Mouse (Mus musculus) lung, embryonic 16.5 days (tissue): ENCODE results near the gene Slc2a10. TPM values are rescaled to one million over a fixed set of nuclear protein-coding genes. Genes with fewer than 3 reads are reported as not detected.

Source experiments
- ATAC-seq: fragments of 200-750 bp; cut with Nextera tagmentation; 2 replicates; pipeline ENCODE4 v1.8.0; 2017; ENCODE audit warnings: low read depth, mild to moderate bottlenecking, moderate library complexity
- H3K27ac ChIP-seq: fragments of 300-500 bp; sonication (generic); 2 replicates; pipeline ENCODE4 v1.5.1; 2014; ENCODE audit warnings: mild to moderate bottlenecking, control low read depth, low read length
- H3K27me3 ChIP-seq: fragments of 300-500 bp; sonication (generic); 2 replicates; pipeline ENCODE4 v1.6.1; 2014; ENCODE audit warnings: low read depth, low read length, mixed read lengths; ENCODE audit not compliant: control insufficient read depth, insufficient read depth
- H3K36me3 ChIP-seq: fragments of 300-500 bp; sonication (generic); 2 replicates; pipeline ENCODE4 v1.6.1; 2014; ENCODE audit warnings: low read length; ENCODE audit not compliant: control insufficient read depth, insufficient read depth
- H3K4me1 ChIP-seq: fragments of 300-500 bp; sonication (generic); replicated peaks from 2 replicates; pipeline ENCODE4 v1.6.1; 2014; ENCODE audit warnings: low read length, mixed read lengths; ENCODE audit not compliant: control insufficient read depth, insufficient read depth
- H3K4me2 ChIP-seq: fragments of 300-500 bp; sonication (generic); 2 replicates; pipeline ENCODE4 v1.6.1; 2014; ENCODE audit warnings: low read depth, low read length, control low read depth
- H3K4me3 ChIP-seq: fragments of 300-500 bp; sonication (generic); 2 replicates; pipeline ENCODE4 v1.5.1; 2014; ENCODE audit warnings: mild to moderate bottlenecking, low read length, control low read depth
- H3K9ac ChIP-seq: fragments of 300-500 bp; sonication (generic); 2 replicates; pipeline ENCODE4 v1.6.1; 2014; ENCODE audit warnings: low read length, control low read depth
- H3K9me3 ChIP-seq: fragments of 300-500 bp; sonication (generic); 2 replicates; pipeline ENCODE4 v1.6.1; 2016; ENCODE audit warnings: low read length; ENCODE audit not compliant: control insufficient read depth
- WGBS: fragments of 180-500 bp; shearing (Covaris S2); extraction: QIAGEN DNeasy Blood & Tissue Kit; methylation state at CpG from one replicate; pipeline ENCODE4 v1.1.7; 2014; 5-methylcytosine and 5-hydroxymethylcytosine counted together
- polyA plus RNA-seq: library from polyadenylated mRNA; unstranded; fragments of >200 nt; fragmentation: Nextera tagmentation; extraction: Ambion mirVana; gene quantifications from 2 replicates; pipeline ENCODE4 v1.2.1, GENCODE M21; 2015

Gene Slc2a10
- polyA plus RNA-seq, 1 experiment from 2014 or later: 13.1 TPM

DNA sequence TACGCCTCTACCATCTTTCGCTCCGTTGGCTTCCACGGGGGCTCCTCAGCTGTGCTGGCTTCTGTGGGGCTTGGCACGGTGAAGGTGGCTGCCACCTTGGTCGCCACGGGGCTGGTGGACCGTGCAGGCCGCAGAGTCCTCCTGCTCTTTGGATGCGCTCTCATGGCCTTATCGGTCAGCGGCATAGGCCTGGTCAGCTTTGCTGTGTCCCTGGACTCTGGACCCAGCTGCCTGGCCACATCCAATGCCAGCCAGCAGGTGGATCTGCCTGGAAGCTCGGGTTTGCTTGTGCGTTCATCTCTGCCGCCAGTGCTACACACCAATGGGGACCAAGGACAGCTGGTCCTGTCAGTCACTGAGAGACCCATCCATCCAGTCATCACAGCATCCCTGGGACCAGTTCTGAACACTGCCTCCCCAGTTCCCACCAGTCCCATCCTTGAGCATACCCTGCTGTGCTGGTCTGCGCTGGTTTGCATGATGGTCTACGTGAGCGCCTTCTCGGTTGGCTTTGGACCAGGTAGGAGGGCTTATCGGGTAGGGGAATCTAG lies 11.7 kb downstream of the Slc2a10 start:
- H3K27me3 ChIP-seq: no peaks in the 10 kb centered on the region
- ATAC-seq: no peak
- no peak overlapping the region for H3K4me2 ChIP-seq
- peaks cover 17% of the 10 kb centered on the region for H3K4me1 ChIP-seq
- 96% methylated on average over 20 of the region's 20 CpGs for WGBS
- H3K36me3 ChIP-seq: peaks cover 17% of the 10 kb centered on the region
- H3K9ac ChIP-seq: no peak overlapping the region
- no peaks in the 10 kb centered on the region for H3K9me3 ChIP-seq
- H3K27ac ChIP-seq: no peak overlapping the region
- H3K4me3 ChIP-seq: no peak overlapping the region

DNA sequence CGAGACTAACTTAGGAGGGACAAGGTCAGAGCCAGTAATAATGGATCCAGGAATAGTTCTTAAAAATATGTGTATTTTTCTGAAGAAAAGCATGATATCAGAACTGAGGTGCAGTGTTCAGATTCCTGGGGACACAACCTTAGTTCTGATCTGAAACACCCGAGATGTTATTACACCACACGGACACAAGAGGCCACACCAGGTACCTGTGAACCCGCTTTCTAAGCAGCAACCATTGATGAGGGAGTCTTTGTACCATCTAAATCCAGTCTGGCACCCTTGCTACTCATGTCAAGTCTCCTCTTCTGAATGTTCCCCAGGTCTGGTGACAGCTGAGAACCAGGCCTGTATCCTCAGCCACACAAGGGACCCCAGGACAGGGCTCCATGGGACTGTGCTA lies 22.0 kb downstream of the Slc2a10 start:
- Histone ChIP-seq H3K4me3 (no peak overlapping the region), H3K27ac (no peak overlapping the region), H3K9ac (no peak overlapping the region), H3K36me3 (no peaks in the 10 kb centered on the region), H3K4me2 (no peak overlapping the region), H3K4me1 (no peaks in the 10 kb centered on the region), H3K9me3 (no peaks in the 10 kb centered on the region), H3K27me3 (no peaks in the 10 kb centered on the region)
- 50% methylated on average over 4 of the region's 4 CpGs for WGBS
- no peak for ATAC-seq

DNA sequence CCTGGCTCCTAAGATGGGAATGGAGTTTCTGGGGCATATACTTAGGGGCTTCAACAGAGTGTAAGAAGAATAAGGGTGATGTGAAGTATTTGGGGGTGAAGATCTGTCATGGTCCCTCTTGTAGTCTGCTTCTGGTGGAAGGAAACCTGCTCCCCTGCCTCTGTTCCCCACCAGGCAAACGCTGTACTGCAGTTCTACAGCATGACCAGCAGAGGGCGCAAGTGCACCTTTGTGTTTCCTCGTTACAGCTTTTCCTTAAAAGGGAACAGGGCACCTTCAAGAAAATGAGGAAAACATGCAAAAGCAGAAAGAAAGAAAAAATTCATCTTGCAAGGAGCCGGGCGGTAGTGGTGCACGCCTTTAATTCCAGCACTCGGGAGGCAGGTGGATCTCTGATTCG lies 25.5 kb downstream of the Slc2a10 start:
- Histone ChIP-seq H3K4me2 (no peak overlapping the region), H3K36me3 (no peaks in the 10 kb centered on the region), H3K4me3 (no peak overlapping the region), H3K9ac (no peak overlapping the region), H3K9me3 (no peaks in the 10 kb centered on the region), H3K27me3 (no peaks in the 10 kb centered on the region), H3K27ac (no peak overlapping the region), H3K4me1 (no peaks in the 10 kb centered on the region)
- ATAC-seq: no peak
- WGBS: 19% methylated on average over 8 of the region's 8 CpGs

DNA sequence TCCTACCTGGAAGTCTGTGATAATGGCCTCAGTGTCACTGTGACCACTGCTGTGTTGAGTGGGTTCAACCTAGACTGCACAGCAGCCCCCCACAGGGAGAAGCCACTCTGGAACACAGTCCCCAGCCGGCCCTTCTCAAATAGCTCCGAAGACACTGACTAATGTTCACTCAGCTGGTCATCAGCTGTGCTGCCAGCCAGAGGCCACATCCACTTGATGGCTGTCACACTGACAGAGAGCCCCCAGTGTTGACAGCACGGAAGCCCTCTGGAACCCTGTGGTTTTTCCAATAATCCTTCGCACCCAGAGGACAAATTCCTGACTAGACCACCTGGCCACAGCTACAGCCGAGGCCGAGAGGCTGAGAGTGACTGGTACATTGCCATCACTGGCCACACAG lies 30.2 kb downstream of the Slc2a10 start:
- no peaks in the 10 kb centered on the region for H3K9me3 ChIP-seq
- 58% methylated on average over 6 of the region's 6 CpGs for WGBS
- no peak for ATAC-seq

DNA sequence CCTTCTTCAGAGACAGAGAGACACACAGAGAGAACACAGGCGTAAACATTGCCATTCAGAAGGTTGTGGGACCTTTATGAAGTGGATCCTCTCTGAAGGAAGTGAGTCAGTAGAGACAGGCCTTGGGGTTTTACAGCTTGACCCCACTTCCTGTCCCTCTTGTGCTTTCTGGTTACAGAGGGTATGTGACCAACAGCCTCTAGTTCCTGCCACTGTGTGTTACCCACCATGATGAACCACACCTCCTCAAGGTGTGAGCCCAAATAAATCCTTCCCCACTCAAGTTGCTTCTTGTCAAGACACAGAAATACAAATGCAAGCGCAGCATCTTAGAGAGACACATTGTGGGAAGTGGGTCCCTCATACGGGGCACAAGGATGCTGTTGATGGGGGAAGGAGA lies 37.4 kb downstream of the Slc2a10 start:
- no peak overlapping the region for H3K9ac ChIP-seq
- ATAC-seq: no peak
- no peak overlapping the region for H3K4me2 ChIP-seq
- no peak overlapping the region for H3K27ac ChIP-seq
- no peak overlapping the region for H3K4me3 ChIP-seq
- no peaks in the 10 kb centered on the region for H3K4me1 ChIP-seq
- no peaks in the 10 kb centered on the region for H3K27me3 ChIP-seq
- H3K9me3 ChIP-seq: no peaks in the 10 kb centered on the region
- WGBS: 71% methylated on average over 3 of the region's 3 CpGs
- H3K36me3 ChIP-seq: no peaks in the 10 kb centered on the region

More for the DNA sequence above, 30.2 kb downstream of the Slc2a10 start:
- Histone ChIP-seq H3K4me1 (no peaks in the 10 kb centered on the region), H3K4me3 (no peak overlapping the region), H3K36me3 (no peaks in the 10 kb centered on the region), H3K27me3 (no peaks in the 10 kb centered on the region), H3K27ac (no peak overlapping the region), H3K9ac (no peak overlapping the region), H3K4me2 (no peak overlapping the region)

DNA sequence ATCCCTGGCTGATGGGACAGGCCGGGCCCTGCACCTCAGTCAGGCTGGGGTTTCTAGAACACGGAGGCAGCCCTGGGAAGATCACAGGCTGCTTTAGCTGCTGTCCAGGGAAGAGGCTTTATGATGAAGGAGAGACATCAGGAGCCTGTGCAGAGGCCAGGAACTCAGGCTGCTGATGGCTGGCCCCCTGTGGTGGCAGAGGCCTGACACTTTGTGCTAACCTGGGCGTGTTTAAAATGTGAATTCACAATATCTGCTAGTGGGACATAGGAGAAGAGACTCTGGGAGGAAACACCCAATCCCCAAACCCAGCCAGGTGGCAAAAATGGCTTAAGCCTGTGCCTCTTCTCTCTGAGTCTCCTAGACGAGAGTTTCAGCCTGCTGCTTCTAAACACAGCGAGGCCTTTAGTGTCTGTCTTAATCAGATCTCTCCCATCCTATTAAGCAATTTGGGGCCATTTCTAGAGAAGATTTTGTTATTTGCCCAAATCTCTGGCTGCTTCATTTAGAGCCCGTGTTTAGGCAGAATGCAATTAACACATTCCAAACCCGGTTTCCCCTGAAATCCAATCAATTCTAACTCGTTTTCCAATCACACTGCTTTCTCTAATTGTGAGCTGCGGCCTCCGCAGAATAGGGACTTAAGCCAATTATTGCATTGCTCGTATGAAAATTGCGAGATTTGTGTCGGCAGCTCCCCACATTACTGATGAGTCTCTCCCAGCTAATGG lies 39.5 kb downstream of the Slc2a10 start:
- no peak for ATAC-seq
- Histone ChIP-seq H3K9me3 (no peaks in the 10 kb centered on the region), H3K9ac (no peak overlapping the region), H3K27ac (no peak overlapping the region), H3K36me3 (no peaks in the 10 kb centered on the region), H3K4me2 (no peak overlapping the region), H3K4me1 (no peaks in the 10 kb centered on the region), H3K4me3 (no peak overlapping the region), H3K27me3 (no peaks in the 10 kb centered on the region)
- 62% methylated on average over 13 of the region's 13 CpGs for WGBS

DNA sequence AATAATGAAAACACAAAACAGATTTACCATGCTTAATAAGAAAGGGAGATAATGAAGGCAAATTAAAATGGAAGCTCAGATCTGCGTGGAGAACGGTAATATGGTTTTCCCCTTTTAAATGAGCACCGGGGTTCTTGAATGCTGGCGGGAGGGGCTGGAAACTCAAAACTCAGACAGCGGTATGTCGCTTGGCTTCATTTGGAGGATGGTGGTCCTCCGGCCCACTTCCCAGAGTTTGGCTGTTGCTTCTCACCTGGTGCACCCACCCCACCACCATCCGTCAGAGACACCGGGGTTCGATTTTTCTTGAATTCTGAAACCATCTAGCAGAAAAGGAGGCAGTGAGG lies 40.1 kb downstream of the Slc2a10 start:
- WGBS: 88% methylated on average over 10 of the region's 10 CpGs

DNA sequence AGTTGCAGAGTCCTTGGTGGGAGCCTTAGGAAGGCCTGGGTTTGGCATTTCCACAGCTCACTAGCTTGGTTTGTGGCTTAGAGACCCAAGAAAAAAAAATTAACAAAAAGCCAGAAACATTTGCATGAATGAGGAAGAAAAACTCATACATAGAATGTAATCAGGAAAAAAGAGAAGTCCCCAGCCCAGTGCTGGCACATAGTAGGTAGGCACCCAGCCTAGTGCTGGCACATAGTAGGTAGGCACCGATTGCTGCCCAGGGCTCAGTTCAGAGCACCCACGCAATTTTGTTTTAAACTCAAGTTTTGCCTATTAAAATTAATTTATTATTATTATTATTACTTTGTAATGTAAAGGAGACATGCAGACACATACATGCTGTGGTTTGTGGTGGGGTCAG lies 42.1 kb downstream of the Slc2a10 start:
- Histone ChIP-seq H3K9me3 (no peaks in the 10 kb centered on the region), H3K27me3 (no peaks in the 10 kb centered on the region), H3K36me3 (no peaks in the 10 kb centered on the region), H3K4me3 (no peak overlapping the region), H3K9ac (no peak overlapping the region), H3K4me2 (no peak overlapping the region), H3K27ac (no peak overlapping the region), H3K4me1 (no peaks in the 10 kb centered on the region)
- WGBS: 83% methylated on average over 2 of the region's 2 CpGs
- ATAC-seq: no peak

More for the DNA sequence above, 40.1 kb downstream of the Slc2a10 start:
- Histone ChIP-seq H3K27me3 (no peaks in the 10 kb centered on the region), H3K9ac (no peak overlapping the region), H3K36me3 (no peaks in the 10 kb centered on the region), H3K4me3 (no peak overlapping the region), H3K4me1 (no peaks in the 10 kb centered on the region), H3K27ac (no peak overlapping the region), H3K4me2 (no peak overlapping the region), H3K9me3 (no peaks in the 10 kb centered on the region)
- no peak for ATAC-seq

DNA sequence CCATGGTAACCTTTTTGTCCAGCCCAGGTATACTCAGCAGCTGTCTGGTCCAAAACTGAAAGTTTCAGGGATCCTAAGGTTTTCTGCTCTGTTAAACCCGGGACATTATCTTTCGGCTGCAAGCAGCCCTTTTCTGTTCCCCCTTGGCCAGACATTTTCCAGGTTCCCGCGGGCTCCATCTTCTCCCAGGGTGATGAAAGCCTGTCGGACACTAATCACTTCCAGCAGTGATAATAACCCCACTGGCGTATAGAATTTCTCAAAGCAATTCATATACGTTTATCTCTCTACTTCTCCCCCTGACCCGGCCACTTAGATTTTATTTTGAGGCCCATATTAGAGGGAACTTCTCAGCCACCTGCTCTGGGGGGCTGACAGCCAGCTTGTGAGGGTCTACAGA lies 42.8 kb downstream of the Slc2a10 start:
- no peak for ATAC-seq

More for the DNA sequence above, 42.8 kb downstream of the Slc2a10 start:
- Histone ChIP-seq H3K4me2 (no peak overlapping the region), H3K9me3 (no peaks in the 10 kb centered on the region), H3K4me1 (no peaks in the 10 kb centered on the region), H3K27me3 (no peaks in the 10 kb centered on the region), H3K4me3 (no peak overlapping the region), H3K9ac (no peak overlapping the region), H3K36me3 (no peaks in the 10 kb centered on the region), H3K27ac (no peak overlapping the region)
- 57% methylated on average over 8 of the region's 8 CpGs for WGBS
